Mouse (Mus musculus) liver, embryonic 16.5 days (tissue): ENCODE data around the gene Fam92b. TPM values are rescaled to one million over a fixed set of nuclear protein-coding genes. Genes with fewer than 3 reads are reported as not detected.
A peak's percentile ranks its signal among the peaks of the same experiment; 100 is the strongest.

ENCODE experiments used
- ATAC-seq: fragments of 200-750 bp; cut with Nextera tagmentation; 2 replicates; pipeline ENCODE4 v1.8.0; 2017; ENCODE audit warnings: low read depth, mild to moderate bottlenecking, moderate number of reproducible peaks, moderate library complexity
- H3K27ac ChIP-seq: fragments of 300-500 bp; sonication (generic); 2 replicates; pipeline ENCODE4 v1.5.1; 2014; ENCODE audit warnings: mild to moderate bottlenecking, low read length
- H3K27me3 ChIP-seq: fragments of 300-500 bp; sonication (generic); 2 replicates; pipeline ENCODE4 v1.6.1; 2014; ENCODE audit warnings: low read depth, low read length, mixed read lengths; ENCODE audit not compliant: control insufficient read depth, insufficient read depth
- H3K36me3 ChIP-seq: fragments of 300-500 bp; sonication (generic); 2 replicates; pipeline ENCODE4 v1.6.1; 2014; ENCODE audit warnings: mild to moderate bottlenecking; ENCODE audit not compliant: control insufficient read depth, insufficient read depth
- H3K4me1 ChIP-seq: fragments of 300-500 bp; sonication (generic); 2 replicates; pipeline ENCODE4 v1.6.1; 2014; ENCODE audit warnings: low read depth, low read length, mixed read lengths; ENCODE audit not compliant: control insufficient read depth
- H3K4me2 ChIP-seq: fragments of 300-500 bp; sonication (generic); 2 replicates; pipeline ENCODE4 v1.6.1; 2014; ENCODE audit warnings: low read depth, low read length, mixed read lengths
- H3K4me3 ChIP-seq: fragments of 300-500 bp; sonication (generic); 2 replicates; pipeline ENCODE4 v1.5.1; 2014; ENCODE audit warnings: low read depth, mild to moderate bottlenecking, low read length
- H3K9ac ChIP-seq: fragments of 300-500 bp; sonication (generic); 2 replicates; pipeline ENCODE4 v1.6.1; 2014; ENCODE audit warnings: low read depth, low read length
- H3K9me3 ChIP-seq: fragments of 300-500 bp; sonication (generic); replicated peaks from 2 replicates; pipeline ENCODE4 v1.6.1; 2016; ENCODE audit warnings: low read length; ENCODE audit not compliant: control insufficient read depth
- WGBS: fragments of 180-500 bp; shearing (Covaris S2); extraction: QIAGEN DNeasy Blood & Tissue Kit; methylation state at CpG from one replicate; pipeline ENCODE4 v1.1.7; 2014; ENCODE audit not compliant: insufficient replicate concordance; 5-methylcytosine and 5-hydroxymethylcytosine counted together
- polyA plus RNA-seq: library from polyadenylated mRNA; unstranded; fragments of >200 nt; fragmentation: Nextera tagmentation; extraction: Ambion mirVana; gene quantifications from 2 replicates; pipeline ENCODE4 v1.2.1, GENCODE M21; 2015

Fam92b gene
- polyA plus RNA-seq, 1 experiment from 2014 or later: not detected

DNA sequence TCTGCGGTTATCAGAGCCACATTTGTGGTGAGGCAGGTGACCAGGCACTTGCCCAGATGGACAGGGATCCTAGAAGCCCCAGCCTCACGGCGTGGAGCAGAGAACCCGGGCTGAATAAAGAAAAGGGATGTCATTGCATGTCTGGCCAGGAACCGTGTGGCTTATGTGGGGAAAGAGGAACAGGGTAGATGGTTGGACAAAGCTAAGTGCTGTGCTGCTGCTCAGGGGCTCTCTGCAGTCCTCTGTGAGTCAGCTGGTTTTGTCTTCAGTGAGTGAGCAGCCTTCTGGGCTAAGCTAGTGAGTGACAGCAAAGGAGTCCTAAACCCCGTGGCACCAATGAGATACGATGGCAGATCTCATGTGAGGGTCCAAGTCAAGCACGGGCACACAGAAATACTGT, 46.1 kb downstream of the Fam92b start:
- Histone ChIP-seq H3K4me3 (no peak overlapping the region), H3K9me3 (no peaks in the 10 kb centered on the region), H3K27ac (no peak overlapping the region), H3K9ac (no peak overlapping the region), H3K4me2 (no peak overlapping the region), H3K36me3 (no peaks in the 10 kb centered on the region), H3K4me1 (no peaks in the 10 kb centered on the region), H3K27me3 (no peaks in the 10 kb centered on the region; the same call in none of the 2 replicates)
- ATAC-seq: no peak
- 25% methylated on average over 8 of the region's 8 CpGs for WGBS

DNA sequence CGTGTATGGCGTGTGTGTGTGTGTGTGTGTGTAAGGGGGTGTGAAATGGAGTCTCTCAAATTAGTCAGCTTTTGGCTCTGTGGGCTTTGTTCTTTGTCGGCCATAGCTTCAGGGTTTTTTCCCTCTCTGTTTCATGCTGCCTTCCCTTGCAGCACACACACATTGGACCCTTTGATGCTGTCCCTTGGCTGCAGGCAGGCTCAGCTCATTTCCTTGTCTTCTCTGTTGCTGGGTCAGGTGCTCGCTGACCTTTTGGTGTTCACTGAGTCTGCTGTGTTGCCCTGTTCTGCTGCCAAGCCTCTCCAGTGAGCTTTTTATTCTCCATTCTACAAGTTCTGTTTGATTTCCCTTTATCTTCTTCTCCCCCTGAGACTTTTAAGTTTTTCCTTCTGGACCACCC, 47.7 kb downstream of the Fam92b start:
- no peak overlapping the region for H3K27ac ChIP-seq
- ATAC-seq: no peak
- H3K36me3 ChIP-seq: no peaks in the 10 kb centered on the region
- H3K4me3 ChIP-seq: no peak overlapping the region
- peaks cover 3% of the 10 kb centered on the region for H3K27me3 ChIP-seq
- no peak overlapping the region for H3K4me2 ChIP-seq
- 66% methylated on average over 4 of the region's 4 CpGs for WGBS
- H3K9me3 ChIP-seq: no peaks in the 10 kb centered on the region
- H3K9ac ChIP-seq: no peak overlapping the region
- no peaks in the 10 kb centered on the region for H3K4me1 ChIP-seq

DNA sequence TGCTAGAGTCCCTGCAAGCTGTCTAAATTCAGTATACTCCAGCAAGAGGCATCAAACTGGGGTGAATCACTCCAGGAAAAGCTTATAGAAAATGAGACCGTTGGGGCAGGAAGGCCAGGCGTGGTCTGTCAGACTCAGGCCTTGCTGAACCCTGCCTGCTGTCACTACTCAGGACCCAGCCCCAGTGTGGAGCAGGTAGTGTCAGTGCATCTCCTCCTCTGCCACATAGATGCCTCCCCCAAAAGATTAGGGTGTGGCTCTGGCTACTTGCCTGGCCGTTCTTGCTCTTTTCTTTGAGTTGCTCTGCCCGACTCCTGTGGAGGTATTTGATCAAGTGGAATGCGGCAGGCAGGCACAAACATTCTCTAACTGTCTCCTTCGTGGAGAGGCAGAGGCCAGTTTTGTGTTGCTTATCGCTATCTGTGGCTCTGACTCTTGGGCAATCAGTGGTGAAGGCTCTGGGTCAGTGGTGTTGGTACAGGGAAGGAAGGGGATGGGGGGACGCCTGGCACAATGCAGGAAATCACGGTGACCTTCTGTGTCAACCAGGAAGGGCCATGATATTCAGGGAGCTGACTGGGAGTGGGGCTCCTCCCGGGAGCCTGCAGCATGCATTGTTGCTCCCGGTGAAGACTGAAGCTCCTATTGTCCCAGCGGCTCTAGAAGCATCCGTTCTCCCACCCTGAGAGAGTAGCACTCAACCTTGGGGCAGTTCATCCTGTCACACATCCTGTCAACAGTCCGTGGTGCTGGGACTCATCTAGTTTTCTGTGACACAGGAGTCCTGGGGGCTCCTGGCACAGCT, 50.7 kb downstream of the Fam92b start:
- no peak overlapping the region for H3K9ac ChIP-seq
- H3K4me2 ChIP-seq: no peak overlapping the region
- peak overlapping the region; percentile 10; the same call in 1 of the 2 replicates for H3K27ac ChIP-seq
- no peaks in the 10 kb centered on the region for H3K9me3 ChIP-seq
- no peaks in the 10 kb centered on the region for H3K4me1 ChIP-seq
- H3K27me3 ChIP-seq: peaks cover 3% of the 10 kb centered on the region
- peak; percentile 45; the same call in 1 of the 2 replicates for ATAC-seq
- H3K4me3 ChIP-seq: no peak overlapping the region
- H3K36me3 ChIP-seq: no peaks in the 10 kb centered on the region
- WGBS: 15% methylated on average over 14 of the region's 14 CpGs

DNA sequence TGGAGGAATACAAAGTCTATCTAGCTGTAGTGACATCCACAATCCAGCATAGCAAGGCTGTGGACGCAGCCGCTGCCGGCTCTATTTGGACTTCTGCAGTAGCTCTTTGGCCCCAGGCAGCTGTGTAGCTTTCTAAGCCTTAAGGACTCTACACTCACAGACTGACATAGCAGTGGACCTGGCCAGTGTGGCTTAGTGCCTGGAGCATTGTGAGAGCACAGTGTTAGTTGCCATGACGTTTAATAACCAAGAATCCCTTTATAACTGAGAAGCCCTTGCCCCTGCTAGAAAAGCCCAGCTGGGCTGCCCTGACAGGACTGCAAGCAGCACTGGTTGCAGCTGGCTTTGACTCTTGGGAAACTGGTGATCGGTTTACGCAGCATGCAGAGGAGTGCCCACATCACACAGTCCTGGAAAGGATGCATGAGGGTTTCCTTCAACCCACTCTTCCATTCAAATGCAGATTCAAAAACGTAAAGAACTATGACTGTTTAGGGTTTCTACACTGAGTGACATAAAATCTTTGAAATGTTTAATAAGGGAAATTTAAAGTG, 52.4 kb downstream of the Fam92b start:
- H3K4me3 ChIP-seq: no peak overlapping the region
- no peaks in the 10 kb centered on the region for H3K36me3 ChIP-seq
- no peak overlapping the region for H3K9ac ChIP-seq
- WGBS: 63% methylated on average over 7 of the region's 7 CpGs
- peaks cover 3% of the 10 kb centered on the region for H3K27me3 ChIP-seq
- H3K4me2 ChIP-seq: no peak overlapping the region
- H3K27ac ChIP-seq: no peak overlapping the region
- no peaks in the 10 kb centered on the region for H3K9me3 ChIP-seq
- ATAC-seq: no peak
- H3K4me1 ChIP-seq: no peaks in the 10 kb centered on the region

DNA sequence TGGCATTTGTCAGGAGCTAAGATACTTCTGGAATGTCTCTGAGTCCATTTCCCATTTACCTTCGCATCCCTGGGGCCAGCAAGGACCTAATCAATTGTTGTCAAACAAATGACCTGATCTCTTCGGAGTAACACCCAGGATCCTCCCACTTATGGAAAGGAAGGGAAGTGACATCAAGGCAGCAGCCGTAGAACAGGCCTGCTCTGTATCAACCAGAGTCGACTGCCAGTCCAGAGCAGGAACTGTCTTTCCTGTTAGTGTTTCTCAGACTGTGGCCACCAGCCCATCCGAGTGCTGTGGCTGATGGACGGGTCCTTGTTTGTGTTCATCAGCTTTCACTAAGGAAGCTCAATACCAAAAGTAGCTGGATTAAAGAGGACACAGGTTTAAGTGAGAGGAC, 53.0 kb downstream of the Fam92b start:
- Histone ChIP-seq H3K36me3 (no peaks in the 10 kb centered on the region), H3K4me1 (no peaks in the 10 kb centered on the region), H3K9me3 (no peaks in the 10 kb centered on the region), H3K4me3 (no peak overlapping the region), H3K27ac (no peak overlapping the region), H3K4me2 (no peak overlapping the region), H3K27me3 (peaks cover 3% of the 10 kb centered on the region), H3K9ac (no peak overlapping the region)
- no peak for ATAC-seq
- WGBS: 9% methylated on average over 6 of the region's 6 CpGs

DNA sequence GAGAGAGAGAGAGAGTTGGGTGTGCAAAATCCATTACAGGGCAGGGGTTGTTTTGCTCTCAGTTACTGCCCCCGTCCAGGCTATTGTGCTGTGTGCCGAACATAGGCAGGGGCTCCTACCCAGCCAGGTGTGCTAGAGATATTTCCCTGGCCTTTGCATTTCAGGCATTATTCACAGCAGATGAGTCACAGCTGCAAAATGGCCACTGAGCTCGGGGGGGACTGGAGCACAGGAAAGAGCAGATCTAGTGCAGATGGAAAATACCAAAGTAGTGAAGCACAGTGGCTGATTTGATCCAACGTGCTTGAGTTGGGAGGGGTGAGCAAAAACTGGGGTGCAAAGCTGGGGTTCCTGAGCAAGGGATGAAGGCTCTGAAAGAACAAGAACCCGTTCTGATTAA, 56.3 kb downstream of the Fam92b start:
- no peak overlapping the region for H3K4me2 ChIP-seq
- no peak overlapping the region for H3K9ac ChIP-seq
- no peak overlapping the region for H3K4me3 ChIP-seq
- 51% methylated on average over 5 of the region's 5 CpGs for WGBS
- H3K9me3 ChIP-seq: no peaks in the 10 kb centered on the region
- ATAC-seq: no peak
- H3K27ac ChIP-seq: no peak overlapping the region
- H3K4me1 ChIP-seq: no peaks in the 10 kb centered on the region
- no peaks in the 10 kb centered on the region for H3K36me3 ChIP-seq
- H3K27me3 ChIP-seq: peaks cover 16% of the 10 kb centered on the region

DNA sequence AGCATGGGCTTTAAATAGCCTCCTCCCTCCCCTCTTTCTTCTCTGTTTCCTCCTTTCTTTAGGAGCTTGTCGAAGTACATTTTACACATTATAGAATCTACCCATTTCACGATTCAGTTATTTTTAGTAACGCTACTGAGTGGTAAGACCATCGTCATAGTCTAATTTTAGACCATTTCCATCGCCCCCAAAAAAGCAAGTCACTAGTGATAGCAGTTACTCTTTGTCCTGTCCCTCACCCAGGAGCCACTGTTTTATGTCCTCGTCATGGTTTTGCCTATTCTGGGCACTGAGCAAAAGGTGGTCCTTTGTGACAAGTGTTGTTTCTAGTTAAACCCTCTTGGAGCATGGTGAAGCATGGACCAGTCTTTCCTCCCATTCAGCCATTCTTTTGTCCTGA, 57.3 kb downstream of the Fam92b start:
- H3K9me3 ChIP-seq: no peaks in the 10 kb centered on the region
- no peaks in the 10 kb centered on the region for H3K4me1 ChIP-seq
- 32% methylated on average over 6 of the region's 6 CpGs for WGBS
- no peak overlapping the region for H3K9ac ChIP-seq
- no peaks in the 10 kb centered on the region for H3K36me3 ChIP-seq
- H3K4me3 ChIP-seq: no peak overlapping the region
- H3K27me3 ChIP-seq: peaks cover 26% of the 10 kb centered on the region
- no peak overlapping the region for H3K4me2 ChIP-seq
- ATAC-seq: no peak
- no peak overlapping the region for H3K27ac ChIP-seq

DNA sequence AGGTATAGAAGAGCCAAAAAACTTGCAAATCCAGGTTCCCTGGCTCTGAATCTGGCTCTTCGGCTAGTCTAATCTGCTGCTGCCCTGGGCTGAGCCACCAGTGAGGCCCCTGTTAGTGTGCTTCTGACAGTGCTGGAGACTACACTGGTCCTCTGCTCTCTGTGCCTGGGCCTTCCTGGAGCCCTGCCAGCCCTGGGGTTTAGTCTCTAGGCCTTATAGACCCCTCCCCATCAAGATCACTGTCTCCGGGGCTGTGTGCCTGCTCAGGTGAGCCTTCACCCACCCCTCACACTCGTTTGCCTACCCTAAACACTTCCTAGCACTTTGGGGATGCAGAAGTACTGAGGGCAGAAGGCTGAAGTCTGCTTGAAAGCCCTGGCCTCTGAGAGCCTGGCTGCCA, 57.8 kb downstream of the Fam92b start:
- H3K4me3 ChIP-seq: no peak overlapping the region
- H3K4me1 ChIP-seq: no peaks in the 10 kb centered on the region; the same call in 1 of the 2 replicates
- no peak overlapping the region for H3K27ac ChIP-seq
- 38% methylated on average over 3 of the region's 3 CpGs for WGBS
- H3K9ac ChIP-seq: no peak overlapping the region
- no peaks in the 10 kb centered on the region for H3K36me3 ChIP-seq
- H3K9me3 ChIP-seq: no peaks in the 10 kb centered on the region
- H3K27me3 ChIP-seq: peaks cover 28% of the 10 kb centered on the region
- no peak overlapping the region for H3K4me2 ChIP-seq
- no peak for ATAC-seq

DNA sequence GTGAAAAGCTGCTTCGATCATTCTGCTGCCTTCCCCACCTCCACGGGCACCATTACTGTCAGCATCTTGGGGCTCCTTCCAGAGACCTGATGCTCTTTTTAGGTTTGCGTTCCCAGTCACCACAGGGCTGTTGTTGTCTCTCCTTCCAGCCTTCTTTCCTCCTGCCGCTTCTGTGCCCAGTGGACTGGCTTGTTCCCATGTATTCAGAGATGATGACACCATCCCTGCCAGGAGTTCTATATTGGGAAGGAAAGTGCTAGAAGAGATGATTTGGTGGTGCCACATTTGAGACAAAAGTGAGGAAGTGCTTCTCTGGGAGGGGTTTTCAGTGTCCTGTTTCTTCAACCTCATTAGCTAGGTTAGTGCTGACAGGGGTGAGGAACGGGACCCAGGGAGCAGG, 58.4 kb downstream of the Fam92b start:
- H3K9ac ChIP-seq: no peak overlapping the region
- no peak for ATAC-seq
- 59% methylated on average over 5 of the region's 5 CpGs for WGBS
- no peaks in the 10 kb centered on the region for H3K36me3 ChIP-seq
- H3K4me1 ChIP-seq: peaks cover 4% of the 10 kb centered on the region
- H3K4me3 ChIP-seq: no peak overlapping the region
- H3K4me2 ChIP-seq: no peak overlapping the region
- no peak overlapping the region for H3K27ac ChIP-seq
- H3K27me3 ChIP-seq: peaks cover 33% of the 10 kb centered on the region
- H3K9me3 ChIP-seq: no peaks in the 10 kb centered on the region
